Mouse (Mus musculus) gonadal fat pad, adult 2 months (tissue): ENCODE results near the gene Rnd1. TPM values are rescaled to one million over a fixed set of nuclear protein-coding genes. Genes with fewer than 3 reads are reported as not detected.

Experiments used
- polyA plus RNA-seq: library from polyadenylated mRNA; depleted of rRNA; stranded (reverse); fragments of >200 nt; gene quantifications from 2 replicates; pipeline ENCODE4 v1.2.3, GENCODE M21; 2012; rRNA removed

Rnd1 gene
- polyA plus RNA-seq, 1 experiment, result 4.8 TPM

Other genes with a start within 250 kb of the Rnd1 start
- gene Olfr282, start 246.2 kb downstream of the Rnd1 start, polyA plus RNA-seq, result not detected in 2 replicates
- not detected in 2 replicates for gene Olfr281, start 224.9 kb downstream of the Rnd1 start, polyA plus RNA-seq
- gene OR5BS1P, start 207.6 kb downstream of the Rnd1 start, polyA plus RNA-seq, result not detected in 2 replicates
- 0.15 and 0.24 TPM in 2 replicates for gene Lalba, start 194.7 kb downstream of the Rnd1 start, polyA plus RNA-seq
- gene Olfr279, start 185.1 kb downstream of the Rnd1 start, polyA plus RNA-seq, result not detected in 2 replicates
- gene Kansl2, start 143.2 kb downstream of the Rnd1 start, polyA plus RNA-seq, result 38.4 and 41.0 TPM in 2 replicates
- 12.0 and 13.2 TPM in 2 replicates for gene Ccnt1, start 106.5 kb downstream of the Rnd1 start, polyA plus RNA-seq
- 0.58 and 1.3 TPM in 2 replicates for gene 4930415O20Rik, start 106.5 kb downstream of the Rnd1 start, polyA plus RNA-seq
- gene Adcy6, start 67.4 kb downstream of the Rnd1 start, polyA plus RNA-seq, result 84.8 and 91.2 TPM in 2 replicates
- gene Cacnb3, start 46.6 kb downstream of the Rnd1 start, polyA plus RNA-seq, result 13.7 and 16.1 TPM in 2 replicates
- 30.2 and 31.3 TPM in 2 replicates for gene Ddx23, start 14.6 kb downstream of the Rnd1 start, polyA plus RNA-seq
- gene Ccdc65, start 30.7 kb upstream of the Rnd1 start, polyA plus RNA-seq, result 0.73 and 1.6 TPM in 2 replicates
- 59.6 and 73.5 TPM in 2 replicates for gene Fkbp11, start 50.7 kb upstream of the Rnd1 start, polyA plus RNA-seq
- gene Arf3, start 85.8 kb upstream of the Rnd1 start, polyA plus RNA-seq, result 149 and 209 TPM in 2 replicates
- 2.7 and 3.7 TPM in 2 replicates for gene Wnt10b, start 100.7 kb upstream of the Rnd1 start, polyA plus RNA-seq
- gene Wnt1, start 112.4 kb upstream of the Rnd1 start, polyA plus RNA-seq, result 0.05 TPM in 1 of 2 replicates, not detected in the other
- gene Ddn, start 132.0 kb upstream of the Rnd1 start, polyA plus RNA-seq, result 0.05 and 0.11 TPM in 2 replicates
- gene Prkag1, start 154.1 kb upstream of the Rnd1 start, polyA plus RNA-seq, result 83.3 and 101 TPM in 2 replicates
- gene Kmt2d, start 193.7 kb upstream of the Rnd1 start, polyA plus RNA-seq, result 14.9 and 24.3 TPM in 2 replicates
- gene Rhebl1, start 217.1 kb upstream of the Rnd1 start, polyA plus RNA-seq, result 1.8 and 3.2 TPM in 2 replicates
- gene Dhh, start 221.1 kb upstream of the Rnd1 start, polyA plus RNA-seq, result 1.7 and 2.1 TPM in 2 replicates
- gene Lmbr1l, start 240.8 kb upstream of the Rnd1 start, polyA plus RNA-seq, result 37.5 and 42.9 TPM in 2 replicates